Mouse (Mus musculus) embryo, embryonic 10.5 days (tissue): ENCODE measurements around the gene Lrp2bp.

Experiments used
- DNase-seq: peaks from one replicate; pipeline ENCODE4 v3.0.0-alpha.2; 2015; ENCODE audit warnings: low spot score

Gene Lrp2bp

GRCm38 (mm10) chr8:46036217-46036616 is 37.1 kb downstream of the Lrp2bp start:
- DNase-seq = no peak

- no peak for DNase-seq
Observed at GRCm38 (mm10) chr8:46039666-46040065, 40.6 kb downstream of the Lrp2bp start.

- DNase-seq = no peak
Observed at GRCm38 (mm10) chr8:46040260-46040659, 41.2 kb downstream of the Lrp2bp start.

GRCm38 (mm10) chr8:46072798-46073197 is 73.7 kb downstream of the Lrp2bp start:
- DNase-seq = no peak

GRCm38 (mm10) chr8:46073540-46074140 is 74.5 kb downstream of the Lrp2bp start:
- DNase-seq = no peak

GRCm38 (mm10) chr8:46075223-46075622 is 76.1 kb downstream of the Lrp2bp start:
- no peak for DNase-seq

- no peak for DNase-seq
Observed at GRCm38 (mm10) chr8:46078866-46079265, 79.8 kb downstream of the Lrp2bp start.
